Mouse (Mus musculus): ENCODE measurements around the gene Apbb1ip.

GRCm38 (mm10) chr2:22782057-22782456 lies 8.2 kb downstream of the Apbb1ip start:
- TF ChIP-seq CTCF (conservative IDR thresholded peaks at IDR 0.05; ENCODE audit: low read length) (no peak), NANOG (IDR thresholded peaks at IDR 0.05; ENCODE audit: borderline replicate concordance, low read length) (no peak), POU5F1 (IDR thresholded peaks at IDR 0.05; ENCODE audit: borderline replicate concordance, low read length) (no peak)
